Mouse (Mus musculus) liver, adult (tissue): ENCODE results near the gene 3300002I08Rik.
"Not testable (repeated sequence)": the region's sequence is repeated elsewhere in the genome, so short reads cannot be mapped to it uniquely, and the experiment has no call there.

ENCODE experiments used
- GATA4 ChIP-seq: IDR thresholded peaks from 2 replicates; pipeline ENCODE4 v1.6.1; 2014; ENCODE audit warnings: mild to moderate bottlenecking, low read length; ENCODE audit not compliant: insufficient replicate concordance

The 3300002I08Rik gene

DNA sequence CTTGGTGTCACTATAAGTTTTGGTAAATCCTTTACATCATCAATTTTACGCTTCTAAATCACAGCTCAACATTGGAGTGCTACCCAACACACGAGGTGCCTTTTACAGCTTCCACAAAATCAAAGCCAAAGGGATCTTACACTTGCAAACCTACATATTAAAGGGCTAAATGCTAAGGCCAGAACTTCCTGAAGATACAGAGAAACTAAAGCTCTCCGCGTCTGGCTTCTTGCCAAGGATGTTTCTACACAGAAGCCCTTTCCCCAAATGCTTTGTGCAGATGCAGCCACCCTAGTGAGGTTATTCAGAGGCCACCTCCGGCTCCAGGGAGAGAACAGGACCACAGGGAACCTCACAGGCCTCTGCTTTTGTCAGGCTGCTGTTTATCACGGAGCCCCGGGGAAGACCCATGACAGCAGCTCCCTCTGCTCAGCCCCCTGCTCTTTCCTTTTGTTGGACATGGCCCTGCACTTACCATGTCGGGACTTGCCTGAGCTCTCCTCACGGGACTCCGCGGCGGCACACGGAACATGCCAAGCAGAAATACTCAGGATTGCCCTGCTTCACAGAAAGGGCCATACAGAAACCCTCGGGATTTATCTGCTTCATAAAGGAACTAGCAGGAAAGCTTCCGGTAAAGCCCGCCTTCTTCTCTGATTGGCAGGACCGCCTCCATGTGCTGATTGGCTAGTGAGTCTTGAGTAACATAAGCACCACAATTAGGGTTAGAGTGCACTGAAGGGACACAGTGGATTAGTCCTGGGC, at the start of gene 3300002I08Rik:
Gene 3300002I08Rik, minus strand, starts transcription at position 653 of the 765 bp plus-strand sequence.
- not testable (repeated sequence) for TF ChIP-seq GATA4

GRCm38 (mm10) chr2:150390198-150390597, 27.6 kb upstream of the 3300002I08Rik start:
- no peak for TF ChIP-seq GATA4

DNA sequence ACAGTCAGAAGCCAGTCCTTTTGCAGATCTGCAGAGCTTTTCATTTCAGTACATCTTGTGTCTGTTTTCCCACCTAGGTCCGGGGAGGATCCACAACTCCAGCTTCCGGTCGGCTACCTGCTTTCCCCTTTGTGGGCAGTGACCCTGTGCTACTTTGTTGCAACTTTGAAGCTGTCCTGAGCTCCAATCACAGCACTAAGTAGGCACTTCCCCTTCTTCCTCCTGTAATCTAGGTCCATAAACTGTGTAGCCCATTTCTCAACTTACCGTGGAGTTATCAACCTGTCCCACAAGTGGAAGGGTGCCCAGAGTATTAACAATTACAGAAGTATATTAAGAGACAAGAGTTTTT, 289 bp upstream of the 3300002I08Rik start:
- TF ChIP-seq GATA4: no peak

DNA sequence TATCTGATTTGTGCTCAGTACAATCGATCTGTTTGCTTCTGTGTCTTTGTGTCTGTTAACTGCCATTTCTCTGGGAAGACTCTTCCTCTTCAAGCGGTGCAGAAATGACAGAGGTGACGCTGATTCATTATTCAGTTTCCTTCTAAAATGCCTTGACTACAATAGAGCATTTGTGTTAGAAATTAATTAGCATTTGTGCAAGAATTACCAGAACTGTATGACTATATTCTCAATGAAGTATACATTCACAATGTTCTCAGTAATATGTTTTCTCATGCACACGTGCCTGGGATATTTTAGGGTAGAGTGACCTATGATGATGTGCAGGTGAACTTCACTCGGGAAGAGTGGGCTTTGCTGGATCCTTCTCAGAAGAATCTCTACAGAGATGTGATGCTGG, 39.2 kb downstream of the 3300002I08Rik start, which contains the start of gene Gm10130:
Gene Gm10130, plus strand, starts transcription at position 301 of the 400 bp plus-strand sequence.
- no peak for TF ChIP-seq GATA4

- TF ChIP-seq GATA4: no peak
Measured at GRCm38 (mm10) chr2:150318973-150319372, 43.6 kb downstream of the 3300002I08Rik start.

GRCm38 (mm10) chr2:150316140-150316539, 46.4 kb downstream of the 3300002I08Rik start:
- TF ChIP-seq GATA4: no peak

GRCm38 (mm10) chr2:150307183-150307773, 55.3 kb downstream of the 3300002I08Rik start:
- no peak for TF ChIP-seq GATA4

GRCm38 (mm10) chr2:150299096-150299495, 63.5 kb downstream of the 3300002I08Rik start:
- no peak for TF ChIP-seq GATA4

- no peak for TF ChIP-seq GATA4
Measured at GRCm38 (mm10) chr2:150293669-150294068, 68.9 kb downstream of the 3300002I08Rik start.
